Mouse (Mus musculus) CH12.LX (cell line): ENCODE data around the gene Sbf2.

Source experiments
- CHD2 ChIP-seq: IDR thresholded peaks from 2 replicates; pipeline ENCODE4 v1.6.1; 2011; ENCODE audit warnings: low read length, improper control_type of control experiment
- CTCF ChIP-seq, 2 experiments: IDR thresholded peaks in 1 of 2; conservative IDR thresholded peaks in 1 of 2; 2 replicates each; pipeline ENCODE4 v1.5.1; 2011 to 2012; ENCODE audit warnings: low read depth in 2 of 2, low read length in 2 of 2, improper control_type of control experiment in 1 of 2, inconsistent platforms in 1 of 2, mild to moderate bottlenecking in 1 of 2, moderate library complexity in 1 of 2
- EP300 ChIP-seq: IDR thresholded peaks from 2 replicates; pipeline ENCODE4 v1.6.1; 2011; ENCODE audit warnings: low read length, improper control_type of control experiment
- ETS1 ChIP-seq: conservative IDR thresholded peaks from 2 replicates; pipeline ENCODE4 v1.6.1; 2012; ENCODE audit warnings: low read depth, mild to moderate bottlenecking, inconsistent platforms, low read length, improper control_type of control experiment, moderate library complexity
- MAX ChIP-seq: IDR thresholded peaks from 2 replicates; pipeline ENCODE4 v1.6.1; 2011; ENCODE audit warnings: low read length, improper control_type of control experiment
- MXI1 ChIP-seq: IDR thresholded peaks from 2 replicates; pipeline ENCODE4 v1.6.1; 2011; ENCODE audit warnings: mild to moderate bottlenecking, low read depth, low read length, improper control_type of control experiment
- POLR2A ChIP-seq: IDR thresholded peaks from 2 replicates; pipeline ENCODE4 v1.6.1; 2011; ENCODE audit warnings: low read depth, mild to moderate bottlenecking, improper control_type of control experiment, low read length
- ZNF384 ChIP-seq: IDR thresholded peaks from 2 replicates; pipeline ENCODE4 v1.6.1; 2012; ENCODE audit warnings: low read depth, low read length, improper control_type of control experiment, inconsistent platforms

GRCm38 (mm10) chr7:110658378-110658928, 43.7 kb upstream of the Sbf2 start:
- TF ChIP-seq MXI1 (no peak), CHD2 (no peak), ZNF384 (peak; percentile 32; the same call in 1 of the 2 replicates), CTCF (conservative IDR thresholded peaks at IDR 0.05 in 1 of 2, IDR thresholded peaks at IDR 0.05 in 1 of 2; ENCODE audit: low read depth in 2 of 2, low read length in 2 of 2) (no peak), POLR2A (no peak), MAX (no peak), ETS1 (no peak), EP300 (no peak)
